Mouse (Mus musculus) midbrain, embryonic 11.5 days (tissue): ENCODE data around the gene Hs3st2. TPM values are rescaled to one million over a fixed set of nuclear protein-coding genes. Genes with fewer than 3 reads are reported as not detected.

Source experiments
- ATAC-seq: fragments of 200-750 bp; cut with Nextera tagmentation; 2 replicates; pipeline ENCODE4 v1.8.0; 2017; ENCODE audit warnings: moderate TSS enrichment, moderate library complexity; ENCODE audit not compliant: low FRiP score
- DNase-seq: peaks from one replicate; pipeline ENCODE4 v3.0.0; 2015; ENCODE audit warnings: low spot score; ENCODE audit errors: missing footprints
- H3K27ac ChIP-seq: fragments of 300-500 bp; sonication (generic); 2 replicates; pipeline ENCODE4 v1.5.1; 2014; ENCODE audit warnings: low read depth, low read length
- H3K27me3 ChIP-seq: fragments of 300-500 bp; sonication (generic); 2 replicates; pipeline ENCODE4 v1.6.1; 2014; ENCODE audit warnings: mild to moderate bottlenecking, low read length, moderate library complexity, mixed read lengths; ENCODE audit not compliant: control insufficient read depth, insufficient read depth
- H3K36me3 ChIP-seq: fragments of 300-500 bp; sonication (generic); 2 replicates; pipeline ENCODE4 v1.6.1; 2014; ENCODE audit warnings: mild to moderate bottlenecking, low read length, moderate library complexity, mixed read lengths; ENCODE audit not compliant: control insufficient read depth, insufficient read depth
- H3K4me1 ChIP-seq: fragments of 300-500 bp; sonication (generic); 2 replicates; pipeline ENCODE4 v1.6.1; 2014; ENCODE audit warnings: low read length; ENCODE audit not compliant: control insufficient read depth, insufficient read depth
- H3K4me2 ChIP-seq: fragments of 300-500 bp; sonication (generic); 2 replicates; pipeline ENCODE4 v1.6.1; 2014; ENCODE audit warnings: mild to moderate bottlenecking, moderate library complexity
- H3K4me3 ChIP-seq: fragments of 300-500 bp; sonication (generic); 2 replicates; pipeline ENCODE4 v1.5.1; 2014; ENCODE audit warnings: low read depth, low read length
- H3K9ac ChIP-seq: fragments of 300-500 bp; sonication (generic); 2 replicates; pipeline ENCODE4 v1.6.1; 2014; ENCODE audit warnings: low read length
- H3K9me3 ChIP-seq: fragments of 300-500 bp; sonication (generic); 2 replicates; pipeline ENCODE4 v1.6.1; 2016; ENCODE audit warnings: low read length; ENCODE audit not compliant: control insufficient read depth
- WGBS: fragments of 180-500 bp; shearing (Covaris S2); extraction: QIAGEN DNeasy Blood & Tissue Kit; methylation state at CpG from one replicate; pipeline ENCODE4 v1.1.7; 2014; 5-methylcytosine and 5-hydroxymethylcytosine counted together
- polyA plus RNA-seq: library from polyadenylated mRNA; unstranded; fragments of >200 nt; fragmentation: Nextera tagmentation; extraction: Ambion mirVana; gene quantifications from 2 replicates; pipeline ENCODE4 v1.2.1, GENCODE M21; 2014

The Hs3st2 gene
- polyA plus RNA-seq, 1 experiment from 2014 or later = 1.2 TPM

DNA sequence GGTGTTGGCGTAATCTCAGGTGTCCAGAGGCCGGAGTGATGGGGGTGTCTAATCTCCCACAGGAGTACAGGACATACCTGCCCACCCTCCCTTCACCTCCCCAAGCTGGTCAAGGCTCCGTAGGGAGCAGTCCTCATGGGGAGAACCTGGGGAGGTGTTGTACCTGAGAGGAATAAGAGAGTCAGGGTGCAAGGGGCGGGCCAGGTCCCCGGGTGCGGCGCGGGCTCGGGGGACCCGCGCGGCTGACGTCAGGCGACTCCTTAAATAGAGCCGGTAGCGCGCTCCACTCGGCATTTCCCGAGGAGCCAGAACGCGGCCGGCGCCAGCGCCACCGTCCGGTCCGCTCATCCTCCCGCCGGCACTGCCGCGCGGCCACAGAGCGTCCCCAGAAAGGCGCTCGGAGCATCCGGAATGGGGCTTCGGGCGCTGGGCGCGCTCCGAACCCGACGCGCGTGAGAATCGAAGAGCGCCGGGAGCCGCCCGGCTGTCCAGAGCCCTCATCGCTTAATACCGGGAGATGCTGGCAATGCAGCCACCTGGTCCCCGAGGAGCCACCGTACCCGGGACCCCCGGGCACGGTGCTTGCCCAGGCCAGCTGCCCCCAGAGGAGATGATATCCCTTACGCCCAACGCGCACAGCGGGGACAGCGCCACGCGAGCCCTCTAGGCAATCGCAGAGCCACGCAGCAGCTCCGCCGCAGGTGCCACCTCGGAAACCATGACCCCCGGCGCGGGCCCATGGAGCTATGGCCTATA, 503 bp downstream of the Hs3st2 start:
- Histone ChIP-seq H3K4me2 (peak overlapping the region; percentile 59), H3K36me3 (no peaks in the 10 kb centered on the region), H3K9me3 (no peaks in the 10 kb centered on the region), H3K9ac (no peak overlapping the region), H3K4me1 (peaks cover 10% of the 10 kb centered on the region), H3K4me3 (peak overlapping the region; percentile 32), H3K27me3 (peaks cover 30% of the 10 kb centered on the region), H3K27ac (no peak overlapping the region)
- WGBS = under 1% methylated on average over 66 of the region's 72 CpGs
- peak; percentile 58; the same call in 1 of the 2 replicates for ATAC-seq
- DNase-seq = peak; percentile 89

DNA sequence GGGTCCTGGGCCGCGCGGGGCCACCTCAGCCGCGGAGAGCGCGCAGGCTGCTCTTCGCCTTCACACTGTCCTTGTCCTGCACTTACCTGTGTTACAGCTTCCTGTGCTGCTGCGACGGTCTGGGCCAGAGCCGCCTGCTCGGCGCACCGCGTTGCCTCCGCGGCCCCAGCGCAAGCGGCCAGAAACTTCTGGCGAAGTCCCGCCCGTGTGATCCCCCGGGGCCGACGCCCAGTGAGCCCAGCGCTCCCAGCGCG, 1.0 kb downstream of the Hs3st2 start:
- Histone ChIP-seq H3K4me2 (peak overlapping the region; percentile 59), H3K9me3 (no peaks in the 10 kb centered on the region), H3K9ac (no peak overlapping the region), H3K36me3 (no peaks in the 10 kb centered on the region), H3K4me3 (peak overlapping the region; percentile 32), H3K27ac (no peak overlapping the region), H3K4me1 (peaks cover 10% of the 10 kb centered on the region), H3K27me3 (peaks cover 30% of the 10 kb centered on the region)
- no peak for DNase-seq
- WGBS = under 1% methylated on average over 19 of the region's 28 CpGs
- peak; percentile 49; the same call in 1 of the 2 replicates for ATAC-seq

DNA sequence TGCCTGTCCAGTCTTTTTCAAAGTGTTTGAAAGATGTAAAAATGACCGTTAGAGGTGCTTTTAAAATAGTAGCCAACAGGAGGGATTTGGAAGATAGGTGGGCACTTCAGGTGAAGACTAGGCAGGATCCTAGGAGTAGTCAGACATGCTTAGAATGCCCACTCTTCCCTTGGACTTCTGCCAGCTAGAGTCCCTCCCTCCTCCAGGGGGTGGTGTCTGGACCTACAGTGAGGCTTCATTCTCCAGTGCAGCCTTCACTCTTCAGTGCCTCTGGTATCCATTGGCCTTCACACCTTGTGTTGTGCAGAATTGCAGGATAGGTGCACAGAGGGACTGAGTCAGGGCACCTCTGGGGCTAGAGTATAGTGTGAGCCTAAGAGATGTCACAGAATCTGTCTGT, 2.2 kb downstream of the Hs3st2 start:
- Histone ChIP-seq H3K27me3 (peaks cover 30% of the 10 kb centered on the region), H3K4me2 (no peak overlapping the region), H3K9ac (no peak overlapping the region), H3K4me1 (peaks cover 10% of the 10 kb centered on the region), H3K4me3 (no peak overlapping the region), H3K9me3 (no peaks in the 10 kb centered on the region), H3K36me3 (no peaks in the 10 kb centered on the region), H3K27ac (no peak overlapping the region)
- DNase-seq (no peak), ATAC-seq (no peak)
- WGBS = 86% methylated on average over 1 of the region's 1 CpGs

DNA sequence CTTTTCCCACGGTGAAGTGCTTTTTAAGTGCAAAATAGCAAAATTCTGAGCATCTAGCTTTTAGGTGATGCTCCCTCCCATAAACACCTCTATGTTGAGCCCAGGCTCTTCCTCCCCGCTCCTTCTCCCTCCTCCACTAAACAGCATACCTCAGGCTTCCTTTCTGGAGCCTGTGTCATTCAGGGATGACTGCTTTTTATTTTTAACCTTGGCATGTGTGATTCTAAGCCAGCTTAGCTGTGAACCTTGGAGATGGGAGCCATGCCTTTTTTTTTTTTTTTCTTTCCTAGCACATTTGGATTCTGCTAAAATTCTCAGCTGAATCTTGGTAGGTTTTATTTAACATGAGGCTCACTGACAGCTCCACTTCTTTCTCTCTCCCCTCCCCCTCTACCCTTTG, 3.2 kb downstream of the Hs3st2 start:
- Histone ChIP-seq H3K36me3 (no peaks in the 10 kb centered on the region), H3K4me1 (peaks cover 10% of the 10 kb centered on the region), H3K4me2 (no peak overlapping the region), H3K4me3 (no peak overlapping the region), H3K27ac (no peak overlapping the region), H3K27me3 (peaks cover 30% of the 10 kb centered on the region), H3K9me3 (no peaks in the 10 kb centered on the region), H3K9ac (no peak overlapping the region)
- no peak for ATAC-seq
- WGBS = 92% methylated on average over 2 of the region's 2 CpGs
- DNase-seq = no peak

DNA sequence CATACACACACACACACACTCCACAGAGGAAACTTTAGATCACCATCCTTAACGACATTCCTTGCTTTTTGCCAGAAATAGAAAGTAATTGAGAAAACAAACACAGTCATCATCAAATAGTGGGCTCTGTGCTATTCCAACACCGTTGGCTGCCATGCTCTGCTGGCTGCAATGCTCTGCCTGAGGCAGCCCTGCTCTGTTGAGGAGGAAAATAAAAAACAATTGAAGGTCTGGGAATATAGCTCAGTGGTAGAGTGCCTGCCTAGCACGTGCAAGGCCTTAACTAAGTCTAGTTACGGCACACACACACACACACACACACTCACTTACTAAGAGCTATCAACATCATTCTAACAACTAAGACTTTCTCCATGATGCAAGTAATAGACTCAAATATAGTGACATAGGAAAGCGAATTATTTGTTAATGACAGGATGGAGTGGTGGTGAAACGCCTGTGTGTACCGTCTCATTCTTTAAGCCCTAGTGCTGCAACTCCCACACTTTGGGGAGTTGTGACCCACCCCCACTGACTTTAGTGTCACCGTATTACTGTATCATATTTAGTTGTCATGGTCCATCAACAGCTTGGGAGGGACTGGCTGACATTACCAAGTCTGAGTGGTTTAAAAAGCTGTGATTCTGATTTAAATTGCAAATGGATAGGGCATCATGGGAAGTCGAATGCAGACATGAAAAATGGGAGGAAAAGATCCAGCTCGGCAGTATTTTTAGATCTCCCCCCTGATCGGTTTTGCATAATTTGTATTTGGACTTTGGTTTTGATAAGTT, 19.3 kb downstream of the Hs3st2 start:
- Histone ChIP-seq H3K9ac (no peak overlapping the region), H3K27ac (no peak overlapping the region), H3K9me3 (no peaks in the 10 kb centered on the region), H3K4me1 (no peaks in the 10 kb centered on the region), H3K27me3 (no peaks in the 10 kb centered on the region), H3K4me2 (no peak overlapping the region), H3K36me3 (no peaks in the 10 kb centered on the region), H3K4me3 (no peak overlapping the region)
- 91% methylated on average over 11 of the region's 11 CpGs for WGBS
- ATAC-seq (no peak), DNase-seq (no peak)

DNA sequence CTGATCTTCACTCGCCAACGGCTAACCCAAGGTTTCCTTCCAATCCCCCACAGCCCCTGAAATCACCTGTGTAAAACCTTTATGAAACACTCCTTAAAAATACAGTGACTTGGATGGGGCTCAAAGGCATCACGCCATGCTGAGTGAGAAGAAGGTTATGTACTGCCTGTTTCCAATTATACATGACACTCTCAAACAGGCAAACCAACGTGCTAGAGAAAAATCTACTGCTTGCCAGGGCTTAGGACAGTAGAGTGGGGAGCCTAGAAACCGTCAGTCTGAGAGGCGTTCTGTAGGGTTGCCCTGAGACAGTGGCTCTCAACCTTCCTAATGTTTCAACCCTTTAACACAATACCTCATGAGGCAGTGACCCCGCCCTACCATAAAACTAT, 19.8 kb downstream of the Hs3st2 start:
- no peaks in the 10 kb centered on the region for H3K9me3 ChIP-seq
- ATAC-seq (no peak), DNase-seq (no peak)
- H3K27ac ChIP-seq = no peak overlapping the region
- H3K27me3 ChIP-seq = no peaks in the 10 kb centered on the region
- no peak overlapping the region for H3K4me3 ChIP-seq
- H3K36me3 ChIP-seq = no peaks in the 10 kb centered on the region
- H3K4me2 ChIP-seq = no peak overlapping the region
- H3K9ac ChIP-seq = no peak overlapping the region
- WGBS = 85% methylated on average over 7 of the region's 7 CpGs
- H3K4me1 ChIP-seq = no peaks in the 10 kb centered on the region

DNA sequence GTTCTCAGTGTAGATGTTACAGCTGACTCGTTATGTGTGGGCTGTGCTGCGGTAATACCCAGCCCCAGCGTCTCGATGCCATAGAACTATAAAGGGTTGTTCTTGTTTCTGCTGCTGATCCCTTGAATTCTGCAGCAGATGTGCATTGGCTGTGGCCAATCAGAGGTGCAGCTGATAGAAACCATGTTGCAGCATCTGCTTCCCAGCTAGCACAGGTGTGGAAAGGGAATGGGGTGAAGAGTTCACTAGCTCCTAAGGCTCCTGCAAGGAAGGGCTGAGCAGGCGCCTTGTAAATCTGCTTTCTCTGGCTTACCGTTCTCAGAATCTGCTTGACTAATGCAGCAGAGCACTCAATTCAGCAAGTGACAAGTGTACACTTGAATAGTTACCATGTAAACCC, 45.2 kb downstream of the Hs3st2 start:
- 90% methylated on average over 6 of the region's 6 CpGs for WGBS
- no peak overlapping the region for H3K4me3 ChIP-seq
- ATAC-seq = no peak

DNA sequence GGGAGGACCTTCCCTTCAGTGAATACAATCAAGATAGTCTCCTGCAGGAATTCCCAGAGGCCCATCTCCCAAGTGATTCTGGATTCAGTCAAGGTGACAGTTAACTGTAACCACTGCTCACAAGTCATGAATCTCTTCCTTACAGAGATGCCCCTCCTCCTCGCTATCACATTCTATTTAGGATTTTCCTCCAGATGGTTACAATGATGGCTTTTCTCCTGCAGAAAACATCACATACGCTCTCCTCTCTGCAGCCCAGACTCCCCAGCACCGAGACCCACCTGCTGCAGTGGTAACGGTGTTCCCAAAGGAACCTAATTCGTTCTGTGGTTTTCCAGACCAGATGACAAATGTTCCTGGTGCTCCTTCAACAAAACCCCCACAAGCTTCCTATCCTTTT, 49.5 kb downstream of the Hs3st2 start:
- DNase-seq (no peak), ATAC-seq (no peak)
- Histone ChIP-seq H3K4me3 (no peak overlapping the region), H3K27ac (no peak overlapping the region), H3K27me3 (no peaks in the 10 kb centered on the region), H3K4me1 (no peaks in the 10 kb centered on the region), H3K9ac (no peak overlapping the region), H3K4me2 (no peak overlapping the region), H3K36me3 (no peaks in the 10 kb centered on the region), H3K9me3 (no peaks in the 10 kb centered on the region)
- 85% methylated on average over 5 of the region's 5 CpGs for WGBS

More for the DNA sequence above, 45.2 kb downstream of the Hs3st2 start:
- no peak overlapping the region for H3K9ac ChIP-seq
- DNase-seq = peak; percentile 33
- H3K4me1 ChIP-seq = no peaks in the 10 kb centered on the region
- H3K9me3 ChIP-seq = no peaks in the 10 kb centered on the region
- H3K4me2 ChIP-seq = no peak overlapping the region
- no peaks in the 10 kb centered on the region for H3K27me3 ChIP-seq
- H3K27ac ChIP-seq = no peak overlapping the region
- no peaks in the 10 kb centered on the region for H3K36me3 ChIP-seq

DNA sequence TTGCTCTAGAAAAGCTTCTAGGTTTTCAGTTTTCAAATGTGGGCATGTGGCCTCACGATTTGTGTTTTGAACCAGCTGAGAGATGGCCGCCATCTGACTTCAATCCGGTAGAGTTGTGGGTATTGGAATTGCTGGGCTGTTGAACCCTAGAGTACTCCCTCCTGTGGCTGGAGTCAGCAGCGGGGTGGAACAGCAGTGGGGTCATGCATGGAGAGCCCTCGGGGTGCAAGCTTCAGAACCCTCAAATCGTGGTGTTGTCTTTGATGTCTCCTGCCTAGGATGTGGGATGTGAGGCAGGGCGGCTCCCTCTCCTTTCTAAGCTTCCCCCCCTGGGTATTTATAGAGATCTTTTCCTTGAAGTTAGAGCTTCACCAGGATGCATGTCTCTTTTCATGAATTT, 52.7 kb downstream of the Hs3st2 start:
- Histone ChIP-seq H3K36me3 (no peaks in the 10 kb centered on the region), H3K27me3 (no peaks in the 10 kb centered on the region), H3K4me2 (no peak overlapping the region), H3K4me1 (no peaks in the 10 kb centered on the region), H3K4me3 (no peak overlapping the region), H3K9me3 (no peaks in the 10 kb centered on the region), H3K27ac (no peak overlapping the region), H3K9ac (no peak overlapping the region)
- WGBS = 74% methylated on average over 7 of the region's 7 CpGs
- ATAC-seq = no peak
- peak; percentile 54 for DNase-seq
